Mouse (Mus musculus) spleen, adult 18-20 months (tissue): ENCODE data around the gene Zfp750.
A peak's percentile ranks its signal among the peaks of the same experiment; 100 is the strongest.

Experiments used
- DNase-seq, 2 experiments: peaks; one replicate each; pipeline ENCODE4 v3.0.0; 2022; ENCODE audit warnings: mixed read lengths in 2 of 2

Gene Zfp750

GRCm38 (mm10) chr11:121536528-121536927 is 17.4 kb upstream of the Zfp750 start:
- no peak for DNase-seq

GRCm38 (mm10) chr11:121529747-121530146 is 10.6 kb upstream of the Zfp750 start:
- no peak for DNase-seq

- DNase-seq = no peak
Observed at GRCm38 (mm10) chr11:121524191-121524590, 5.1 kb upstream of the Zfp750 start.

- DNase-seq = no peak
Observed at GRCm38 (mm10) chr11:121522156-121522762, 3.1 kb upstream of the Zfp750 start.

GRCm38 (mm10) chr11:121520761-121521160 is 1.6 kb upstream of the Zfp750 start:
- no peak for DNase-seq

GRCm38 (mm10) chr11:121519703-121520102 is 570 bp upstream of the Zfp750 start:
- no peak for DNase-seq

GRCm38 (mm10) chr11:121517687-121518465 is 1.3 kb downstream of the Zfp750 start:
- DNase-seq = no peak

GRCm38 (mm10) chr11:121516906-121517305 is 2.2 kb downstream of the Zfp750 start:
- no peak for DNase-seq

GRCm38 (mm10) chr11:121515996-121516395 is 3.1 kb downstream of the Zfp750 start:
- no peak for DNase-seq

GRCm38 (mm10) chr11:121512896-121513572 is 6.1 kb downstream of the Zfp750 start:
- no peak for DNase-seq

GRCm38 (mm10) chr11:121510512-121511246 is 8.5 kb downstream of the Zfp750 start:
- DNase-seq = no peak

GRCm38 (mm10) chr11:121508478-121508877 is 10.7 kb downstream of the Zfp750 start:
- DNase-seq = no peak

GRCm38 (mm10) chr11:121502000-121502860 is 16.9 kb downstream of the Zfp750 start:
- DNase-seq = no peak

GRCm38 (mm10) chr11:121501525-121501924 is 17.6 kb downstream of the Zfp750 start:
- no peak for DNase-seq

- DNase-seq = no peak
Observed at GRCm38 (mm10) chr11:121500595-121500994, 18.5 kb downstream of the Zfp750 start.

GRCm38 (mm10) chr11:121490651-121491050 is 28.5 kb downstream of the Zfp750 start:
- DNase-seq = no peak

GRCm38 (mm10) chr11:121485882-121486281 is 33.3 kb downstream of the Zfp750 start:
- peak in 1 of 2 experiments; percentile 22 for DNase-seq

- no peak for DNase-seq
Observed at GRCm38 (mm10) chr11:121481129-121481528, 38.0 kb downstream of the Zfp750 start.

GRCm38 (mm10) chr11:121479476-121480203 is 39.5 kb downstream of the Zfp750 start:
- DNase-seq = no peak

- peak; percentile 20 to 66 for DNase-seq
Observed at GRCm38 (mm10) chr11:121475699-121476415, 43.3 kb downstream of the Zfp750 start.

GRCm38 (mm10) chr11:121474831-121475230 is 44.3 kb downstream of the Zfp750 start:
- DNase-seq = no peak
